Mouse (Mus musculus): ENCODE data around the gene Rfx2. TPM values are rescaled to one million over a fixed set of nuclear protein-coding genes. Genes with fewer than 3 reads are reported as not detected.
A peak's percentile ranks its signal among the peaks of the same experiment; 100 is the strongest.

The Rfx2 gene
- polyA plus RNA-seq, 1 experiment from 2014 or later = 10.7 TPM

GRCm38 (mm10) chr17:56762769-56763731, 67.8 kb downstream of the Rfx2 start:
- H3K9ac ChIP-seq = peak overlapping the region; percentile 78
- H3K4me3 ChIP-seq (replicated peaks) = peak overlapping the region; percentile 62
- peaks cover 18% of the 10 kb centered on the region for H3K36me3 ChIP-seq
- peaks cover 66% of the 10 kb centered on the region for H3K4me1 ChIP-seq (replicated peaks)
- peak; percentile 81 for DNase-seq
- ATAC-seq (ENCODE audit: low read depth) = peak; percentile 8; the same call in 1 of the 2 replicates
- H3K27me3 ChIP-seq = peaks cover 8% of the 10 kb centered on the region
- H3K4me2 ChIP-seq = peak overlapping the region; percentile 85
- WGBS (ENCODE audit: insufficient replicate concordance) = 19% methylated on average over 27 of the region's 27 CpGs
- H3K9me3 ChIP-seq (replicated peaks) = no peaks in the 10 kb centered on the region
- H3K27ac ChIP-seq = peak overlapping the region; percentile 96

GRCm38 (mm10) chr17:56761991-56762410, 68.8 kb downstream of the Rfx2 start:
- under 1% methylated on average over 27 of the region's 28 CpGs for WGBS (ENCODE audit: insufficient replicate concordance)
- Histone ChIP-seq H3K4me1 (replicated peaks) (peaks cover 77% of the 10 kb centered on the region), H3K4me2 (peak overlapping the region; percentile 85), H3K27me3 (peaks cover 11% of the 10 kb centered on the region), H3K4me3 (replicated peaks) (peak overlapping the region; percentile 62), H3K9ac (peak overlapping the region; percentile 78), H3K9me3 (replicated peaks) (no peaks in the 10 kb centered on the region), H3K36me3 (peaks cover 8% of the 10 kb centered on the region), H3K27ac (peak overlapping the region; percentile 96)
- peak; percentile 70 for ATAC-seq (ENCODE audit: low read depth)
- DNase-seq = peak; percentile 95

GRCm38 (mm10) chr17:56761077-56761476, 69.7 kb downstream of the Rfx2 start:
- no peak for ATAC-seq (ENCODE audit: low read depth)
- Histone ChIP-seq H3K9me3 (replicated peaks) (no peaks in the 10 kb centered on the region), H3K4me2 (peak overlapping the region; percentile 85), H3K27me3 (peaks cover 21% of the 10 kb centered on the region), H3K27ac (peak overlapping the region; percentile 2; the same call in 1 of the 2 replicates), H3K4me3 (replicated peaks) (0 out of 2 replicates have a peak overlapping the region, but pooled peaks have one; percentile 62), H3K4me1 (replicated peaks) (peaks cover 81% of the 10 kb centered on the region), H3K36me3 (no peaks in the 10 kb centered on the region), H3K9ac (peak overlapping the region; percentile 78; the same call in 1 of the 2 replicates)
- no peak for DNase-seq
- WGBS (ENCODE audit: insufficient replicate concordance) = 59% methylated on average over 3 of the region's 3 CpGs

- Histone ChIP-seq H3K4me3 (replicated peaks) (no peak overlapping the region), H3K9me3 (replicated peaks) (no peaks in the 10 kb centered on the region), H3K27me3 (peaks cover 39% of the 10 kb centered on the region), H3K4me1 (replicated peaks) (peaks cover 82% of the 10 kb centered on the region), H3K27ac (no peak overlapping the region), H3K4me2 (no peak overlapping the region), H3K9ac (no peak overlapping the region), H3K36me3 (no peaks in the 10 kb centered on the region)
- DNase-seq (no peak), ATAC-seq (ENCODE audit: low read depth) (no peak)
- 68% methylated on average over 7 of the region's 7 CpGs for WGBS (ENCODE audit: insufficient replicate concordance)
These were observed 71.6 kb downstream of the Rfx2 start for GRCm38 (mm10) chr17:56759261-56759660.

- Histone ChIP-seq H3K27ac (peak overlapping the region; percentile 78; the same call in 1 of the 2 replicates), H3K4me2 (peak overlapping the region; percentile 92), H3K36me3 (no peaks in the 10 kb centered on the region), H3K9ac (peak overlapping the region; percentile 76; the same call in 1 of the 2 replicates), H3K4me3 (replicated peaks) (peak overlapping the region; percentile 60), H3K4me1 (replicated peaks) (peaks cover 74% of the 10 kb centered on the region), H3K9me3 (replicated peaks) (no peaks in the 10 kb centered on the region), H3K27me3 (peaks cover 50% of the 10 kb centered on the region)
- DNase-seq = peak; percentile 81
- 0 out of 2 replicates have a peak, but pooled peaks have one; percentile 6 for ATAC-seq (ENCODE audit: low read depth)
- WGBS (ENCODE audit: insufficient replicate concordance) = 6% methylated on average over 12 of the region's 12 CpGs
These were observed 72.7 kb downstream of the Rfx2 start for GRCm38 (mm10) chr17:56758132-56758531.

- Histone ChIP-seq H3K4me3 (replicated peaks) (peak within 1 kb of the TSS; percentile 60), H3K4me2 (peak within 1 kb of the TSS; percentile 92), H3K27ac (peak within 1 kb of the TSS; percentile 78), H3K4me1 (replicated peaks) (peaks cover 71% of the 10 kb centered on the region), H3K36me3 (no peaks in the 10 kb centered on the region), H3K9ac (peak within 1 kb of the TSS; percentile 76), H3K9me3 (replicated peaks) (no peaks in the 10 kb centered on the region), H3K27me3 (peaks cover 56% of the 10 kb centered on the region)
- peak; percentile 61 for ATAC-seq (ENCODE audit: low read depth)
- 1% methylated on average over 47 of the region's 48 CpGs for WGBS (ENCODE audit: insufficient replicate concordance)
- DNase-seq = peak; percentile 90
These were observed 73.2 kb downstream of the Rfx2 start, which contains the start of gene Nrtn for GRCm38 (mm10) chr17:56757416-56758123. TSS of gene Nrtn (minus strand) at chr17:56757530.

- Histone ChIP-seq H3K4me2 (peak overlapping the region; percentile 92), H3K27ac (no peak overlapping the region), H3K27me3 (peaks cover 63% of the 10 kb centered on the region), H3K36me3 (no peaks in the 10 kb centered on the region), H3K4me1 (replicated peaks) (peaks cover 72% of the 10 kb centered on the region), H3K4me3 (replicated peaks) (peak overlapping the region; percentile 60), H3K9me3 (replicated peaks) (no peaks in the 10 kb centered on the region), H3K9ac (peak overlapping the region; percentile 76)
- peak; percentile 1; the same call in 1 of the 2 replicates for ATAC-seq (ENCODE audit: low read depth)
- WGBS (ENCODE audit: insufficient replicate concordance) = 2% methylated on average over 50 of the region's 51 CpGs
- DNase-seq = no peak
These were observed 74.0 kb downstream of the Rfx2 start for GRCm38 (mm10) chr17:56756703-56757399.

- H3K9me3 ChIP-seq (replicated peaks) = no peaks in the 10 kb centered on the region
- no peaks in the 10 kb centered on the region for H3K36me3 ChIP-seq
- peak overlapping the region; percentile 38 for H3K4me2 ChIP-seq
- H3K4me3 ChIP-seq (replicated peaks) = peak overlapping the region; percentile 22
- H3K9ac ChIP-seq = 0 out of 2 replicates have a peak overlapping the region, but pooled peaks have one; percentile 2
- WGBS (ENCODE audit: insufficient replicate concordance) = 8% methylated on average over 36 of the region's 36 CpGs
- H3K4me1 ChIP-seq (replicated peaks) = peaks cover 60% of the 10 kb centered on the region
- no peak overlapping the region for H3K27ac ChIP-seq
- no peak for ATAC-seq (ENCODE audit: low read depth)
- peaks cover 81% of the 10 kb centered on the region for H3K27me3 ChIP-seq
- no peak for DNase-seq
These were observed 76.3 kb downstream of the Rfx2 start for GRCm38 (mm10) chr17:56754271-56755185.

GRCm38 (mm10) chr17:56753452-56753851, 77.4 kb downstream of the Rfx2 start:
- H3K4me2 ChIP-seq = no peak overlapping the region
- H3K27me3 ChIP-seq = peaks cover 86% of the 10 kb centered on the region
- 38% methylated on average over 15 of the region's 15 CpGs for WGBS (ENCODE audit: insufficient replicate concordance)
- ATAC-seq (ENCODE audit: low read depth) (no peak), DNase-seq (no peak)
- no peak overlapping the region for H3K9ac ChIP-seq
- no peak overlapping the region for H3K27ac ChIP-seq
- no peaks in the 10 kb centered on the region for H3K36me3 ChIP-seq
- peaks cover 49% of the 10 kb centered on the region for H3K4me1 ChIP-seq (replicated peaks)
- H3K9me3 ChIP-seq (replicated peaks) = no peaks in the 10 kb centered on the region
- H3K4me3 ChIP-seq (replicated peaks) = no peak overlapping the region

All from liver, embryonic 13.5 days (tissue).